Mouse (Mus musculus) midbrain, embryonic 12.5 days (tissue): Measurements from ENCODE around the gene Zcchc9. TPM values are rescaled to one million over a fixed set of nuclear protein-coding genes. Genes with fewer than 3 reads are reported as not detected.
"Not testable (repeated sequence)": the region's sequence is repeated elsewhere in the genome, so short reads cannot be mapped to it uniquely, and the experiment has no call there.

Experiments used
- ATAC-seq: fragments of 200-750 bp; cut with Nextera tagmentation; 2 replicates; pipeline ENCODE4 v1.8.0; 2017; ENCODE audit warnings: low read depth, moderate TSS enrichment, moderate library complexity; ENCODE audit not compliant: low FRiP score
- H3K27ac ChIP-seq: fragments of 300-500 bp; sonication (generic); replicated peaks from 2 replicates; pipeline ENCODE4 v1.5.1; 2016; ENCODE audit warnings: mild to moderate bottlenecking
- H3K27me3 ChIP-seq: fragments of 300-500 bp; sonication (generic); 2 replicates; pipeline ENCODE4 v1.6.1; 2016; ENCODE audit warnings: mild to moderate bottlenecking
- H3K36me3 ChIP-seq: fragments of 300-500 bp; sonication (generic); 2 replicates; pipeline ENCODE4 v1.6.1; 2016
- H3K4me1 ChIP-seq: fragments of 300-500 bp; sonication (generic); 2 replicates; pipeline ENCODE4 v1.6.1; 2016
- H3K4me2 ChIP-seq: fragments of 300-500 bp; sonication (generic); replicated peaks from 2 replicates; pipeline ENCODE4 v1.6.1; 2016; ENCODE audit warnings: mild to moderate bottlenecking, moderate library complexity
- H3K4me3 ChIP-seq: fragments of 300-500 bp; sonication (generic); 2 replicates; pipeline ENCODE4 v1.5.1; 2016; ENCODE audit warnings: mild to moderate bottlenecking
- H3K9ac ChIP-seq: fragments of 300-500 bp; sonication (generic); replicated peaks from 2 replicates; pipeline ENCODE4 v1.6.1; 2016; ENCODE audit warnings: mild to moderate bottlenecking, moderate library complexity
- H3K9me3 ChIP-seq: fragments of 300-500 bp; sonication (generic); 2 replicates; pipeline ENCODE4 v1.6.1; 2016; ENCODE audit warnings: mild to moderate bottlenecking
- WGBS: fragments of 180-500 bp; shearing (Covaris S2); methylation state at CpG from one replicate; pipeline ENCODE4 v1.1.7; 2016; 5-methylcytosine and 5-hydroxymethylcytosine counted together
- polyA plus RNA-seq: library from polyadenylated mRNA; unstranded; fragments of >200 nt; fragmentation: Nextera tagmentation; extraction: Ambion mirVana; gene quantifications from 2 replicates; pipeline ENCODE4 v1.2.1, GENCODE M21; 2016

Zcchc9 gene
- polyA plus RNA-seq, 1 experiment from 2014 or later = 26.6 TPM

DNA sequence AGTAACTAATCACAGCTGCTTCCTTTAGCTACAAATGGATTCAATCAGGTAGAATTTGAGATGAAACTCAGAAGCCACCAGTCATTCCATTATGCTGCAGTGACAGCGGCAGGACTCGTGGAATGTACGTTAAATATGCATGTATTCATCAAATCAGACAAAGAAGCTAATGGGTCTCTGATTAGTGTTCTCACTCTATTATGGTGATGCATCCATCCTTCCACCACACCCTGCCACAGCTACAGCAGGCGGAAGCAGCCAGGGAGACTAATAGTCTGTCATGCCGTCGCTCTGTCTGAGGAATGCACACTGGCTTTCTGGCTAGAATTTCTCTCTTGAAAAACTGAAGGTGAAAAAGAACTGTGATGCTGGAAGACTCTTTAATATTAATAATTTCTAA lies 11.5 kb downstream of the Zcchc9 start:
- no peaks in the 10 kb centered on the region for H3K9me3 ChIP-seq
- H3K4me3 ChIP-seq = no peak overlapping the region
- no peak for ATAC-seq
- no peak overlapping the region for H3K4me2 ChIP-seq
- no peaks in the 10 kb centered on the region for H3K4me1 ChIP-seq
- no peaks in the 10 kb centered on the region for H3K27me3 ChIP-seq
- no peak overlapping the region for H3K27ac ChIP-seq
- 86% methylated on average over 6 of the region's 6 CpGs for WGBS
- H3K9ac ChIP-seq = no peak overlapping the region
- peaks cover 61% of the 10 kb centered on the region for H3K36me3 ChIP-seq

DNA sequence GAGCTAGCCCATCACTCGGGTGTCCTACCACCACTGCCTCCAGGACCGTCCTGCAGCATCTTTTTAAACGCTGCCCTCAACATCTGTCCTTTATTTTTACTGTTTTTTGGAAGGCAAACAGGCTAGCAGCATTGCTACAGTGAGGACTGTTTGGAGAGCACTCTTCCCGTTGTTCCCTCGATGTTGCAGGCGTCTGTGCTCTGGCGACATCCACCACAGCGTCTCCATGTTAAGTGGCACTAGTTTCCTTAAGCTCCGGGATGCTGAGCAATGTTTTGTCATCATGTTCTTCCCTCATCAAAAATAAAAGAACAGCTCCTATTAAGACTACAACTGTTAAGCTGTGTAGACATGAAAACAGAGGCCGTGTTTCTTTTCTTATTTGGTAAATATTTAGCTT lies 11.9 kb downstream of the Zcchc9 start:
- Histone ChIP-seq H3K27ac (no peak overlapping the region), H3K9ac (no peak overlapping the region), H3K4me1 (no peaks in the 10 kb centered on the region), H3K27me3 (no peaks in the 10 kb centered on the region), H3K4me3 (no peak overlapping the region), H3K4me2 (no peak overlapping the region), H3K36me3 (peaks cover 57% of the 10 kb centered on the region), H3K9me3 (no peaks in the 10 kb centered on the region)
- 96% methylated on average over 10 of the region's 10 CpGs for WGBS
- no peak for ATAC-seq

DNA sequence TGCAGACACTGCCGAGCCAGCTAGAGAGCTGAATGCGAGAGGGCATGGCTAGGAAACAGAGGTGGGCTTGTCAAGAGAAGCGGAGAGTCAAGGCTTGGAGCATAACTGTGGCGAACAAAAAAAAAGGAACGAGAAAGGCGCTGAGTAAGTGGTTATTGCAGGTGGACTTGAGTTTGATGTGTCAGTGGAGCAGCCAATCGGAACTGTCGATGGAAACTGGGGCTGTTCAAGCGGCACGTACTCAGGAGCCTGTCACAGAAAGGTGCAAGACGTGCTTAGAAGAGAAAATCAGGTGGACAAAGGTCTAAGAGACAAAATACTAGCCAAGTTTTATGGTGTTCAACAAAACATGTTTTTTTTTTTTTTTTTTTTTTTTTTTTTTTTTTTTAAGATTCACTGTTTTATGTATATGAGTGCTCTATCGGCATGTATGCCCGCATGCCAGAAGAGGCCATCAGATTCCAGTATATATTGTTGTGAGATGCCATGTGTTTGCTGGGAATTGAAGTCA lies 12.5 kb downstream of the Zcchc9 start:
- H3K27me3 ChIP-seq = no peaks in the 10 kb centered on the region
- H3K27ac ChIP-seq = no peak overlapping the region
- peaks cover 51% of the 10 kb centered on the region for H3K36me3 ChIP-seq
- no peak overlapping the region for H3K9ac ChIP-seq
- no peak for ATAC-seq
- H3K4me3 ChIP-seq = no peak overlapping the region
- no peaks in the 10 kb centered on the region for H3K4me1 ChIP-seq
- H3K9me3 ChIP-seq = no peaks in the 10 kb centered on the region
- no peak overlapping the region for H3K4me2 ChIP-seq
- 95% methylated on average over 13 of the region's 13 CpGs for WGBS

DNA sequence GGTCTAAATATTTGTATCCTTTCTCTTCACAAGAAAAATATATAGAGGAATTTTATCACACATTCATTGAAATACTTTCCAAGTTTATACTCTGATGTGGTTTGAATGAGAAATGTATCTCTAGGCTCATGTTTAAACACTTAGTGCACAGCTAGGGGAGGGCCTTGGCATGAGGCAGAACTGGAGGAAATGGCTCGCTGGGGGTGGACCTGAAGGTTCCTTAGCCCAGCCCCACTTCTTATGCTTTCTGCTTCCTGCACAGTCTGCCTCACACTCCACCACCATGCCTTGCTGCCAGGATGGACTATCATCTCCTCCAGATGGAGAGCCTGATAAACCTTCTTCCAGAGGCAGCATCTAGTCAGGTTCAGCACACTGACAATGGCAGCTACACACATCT lies 15.5 kb downstream of the Zcchc9 start:
- peaks cover 27% of the 10 kb centered on the region for H3K36me3 ChIP-seq
- no peaks in the 10 kb centered on the region for H3K4me1 ChIP-seq
- WGBS = 88% methylated on average over 1 of the region's 1 CpGs
- H3K9me3 ChIP-seq = no peaks in the 10 kb centered on the region
- H3K4me3 ChIP-seq = no peak overlapping the region
- H3K27ac ChIP-seq = no peak overlapping the region
- ATAC-seq = no peak
- no peak overlapping the region for H3K9ac ChIP-seq
- H3K27me3 ChIP-seq = no peaks in the 10 kb centered on the region
- H3K4me2 ChIP-seq = no peak overlapping the region

DNA sequence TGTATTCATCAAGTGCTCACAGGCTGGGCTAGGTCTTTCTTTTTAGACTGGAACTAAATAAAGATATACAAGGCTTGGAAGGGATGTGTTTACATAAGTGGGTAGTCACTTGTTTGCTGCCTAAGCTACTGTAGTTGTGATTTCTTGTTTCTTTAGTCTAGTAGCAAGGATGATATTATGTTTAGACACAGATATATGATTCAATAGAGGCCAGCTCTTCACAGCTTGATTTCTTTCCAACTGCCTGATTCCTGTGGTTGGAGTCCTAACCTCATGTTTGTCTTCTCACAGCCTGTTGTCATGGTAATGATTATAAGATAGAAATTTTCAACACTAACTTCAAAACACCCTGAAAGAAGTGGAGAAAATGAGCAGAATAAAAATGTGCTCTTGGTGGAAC lies 27.6 kb downstream of the Zcchc9 start:
- Histone ChIP-seq H3K27ac (no peak overlapping the region), H3K4me1 (no peaks in the 10 kb centered on the region), H3K27me3 (no peaks in the 10 kb centered on the region), H3K9me3 (no peaks in the 10 kb centered on the region), H3K4me2 (no peak overlapping the region), H3K36me3 (no peaks in the 10 kb centered on the region), H3K9ac (no peak overlapping the region), H3K4me3 (no peak overlapping the region)
- no peak for ATAC-seq

DNA sequence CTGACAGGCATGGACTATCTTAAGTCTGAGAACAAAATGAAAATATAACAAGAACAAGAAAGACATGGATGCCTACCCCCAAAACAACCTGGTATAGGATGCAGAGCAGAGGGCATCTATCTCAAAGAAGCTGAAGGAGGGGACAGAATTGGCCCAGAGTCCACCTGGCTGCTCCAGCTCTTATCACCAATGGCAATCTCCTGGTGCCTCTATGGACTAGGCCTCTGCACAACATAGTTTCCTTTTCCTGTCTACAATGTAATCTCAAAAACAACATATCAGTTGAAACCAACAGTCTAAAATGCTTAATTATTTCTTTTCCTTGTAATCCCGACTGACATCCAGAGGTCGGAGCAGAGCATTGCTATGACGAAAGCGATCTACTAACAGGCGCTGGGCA lies 29.4 kb downstream of the Zcchc9 start:
- WGBS = 89% methylated on average over 5 of the region's 5 CpGs
- no peaks in the 10 kb centered on the region for H3K4me1 ChIP-seq
- H3K4me2 ChIP-seq = no peak overlapping the region
- no peak overlapping the region for H3K9ac ChIP-seq
- ATAC-seq = no peak
- no peak overlapping the region for H3K27ac ChIP-seq
- no peaks in the 10 kb centered on the region for H3K27me3 ChIP-seq
- H3K36me3 ChIP-seq = no peaks in the 10 kb centered on the region
- H3K4me3 ChIP-seq = no peak overlapping the region
- no peaks in the 10 kb centered on the region for H3K9me3 ChIP-seq

DNA sequence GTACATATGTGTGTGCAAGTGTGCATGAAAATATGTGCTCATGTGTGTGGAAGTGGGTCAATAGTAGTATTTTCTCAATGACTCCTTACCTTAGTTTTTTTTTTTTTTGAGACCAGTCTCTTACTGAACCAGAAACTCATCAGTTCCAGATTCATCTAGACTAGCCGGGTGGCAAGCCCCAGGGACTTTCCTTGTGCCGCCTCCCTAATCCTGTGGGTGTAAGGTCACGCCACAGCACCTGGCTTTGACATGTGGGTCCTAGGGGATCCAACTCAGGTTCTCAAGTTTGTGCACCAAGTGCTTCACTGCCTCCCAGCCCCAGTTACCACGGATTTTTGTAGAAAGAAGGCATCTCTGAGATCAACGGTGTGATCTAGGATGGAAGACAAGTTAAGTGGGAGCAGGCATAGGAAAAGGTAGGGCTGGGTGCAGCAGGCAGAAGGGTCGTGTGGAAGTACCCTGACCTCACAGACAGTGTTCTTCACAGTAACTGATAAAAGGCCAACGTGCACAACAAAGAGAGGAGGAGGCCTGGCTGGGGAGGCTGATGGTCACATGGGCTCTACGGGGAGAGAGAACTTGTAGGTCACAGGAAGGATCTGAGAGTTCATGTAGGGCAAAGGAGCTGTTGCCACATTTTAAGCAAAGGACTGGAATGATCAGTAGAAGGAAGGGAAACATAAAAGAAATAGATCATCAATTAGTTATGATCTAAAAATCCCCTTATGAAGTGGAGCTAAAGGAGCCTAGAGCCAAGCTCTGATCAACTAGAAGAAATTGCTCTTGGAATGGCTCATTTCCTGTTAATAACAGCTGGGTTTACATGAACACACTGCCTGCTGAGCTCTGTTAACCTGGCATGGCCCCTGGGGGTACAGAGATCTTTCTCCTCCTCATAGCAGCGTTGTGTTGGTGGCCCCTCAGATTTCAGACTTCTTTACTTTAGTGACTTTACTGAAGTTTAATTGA lies 38.5 kb downstream of the Zcchc9 start:
- no peak overlapping the region for H3K4me2 ChIP-seq
- 75% methylated on average over 9 of the region's 9 CpGs for WGBS

DNA sequence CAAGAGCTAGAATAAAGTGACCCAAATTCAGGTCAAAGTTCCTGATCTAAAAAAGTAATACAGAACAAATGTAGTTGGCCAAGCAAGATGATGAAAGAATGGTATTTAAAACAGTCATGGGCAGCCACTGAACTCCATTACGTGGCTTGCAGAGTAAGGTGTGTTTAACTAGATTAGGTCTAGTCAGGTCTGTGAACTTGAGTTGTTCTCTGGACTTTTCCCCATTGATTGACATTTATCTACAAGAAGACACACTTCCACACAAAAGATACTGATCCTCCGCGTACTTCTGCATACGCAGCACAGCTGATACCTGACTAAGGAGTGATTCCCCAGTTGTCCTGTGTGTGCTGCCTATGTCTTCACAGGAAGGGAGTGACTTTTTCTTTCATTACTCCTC lies 41.9 kb downstream of the Zcchc9 start:
- ATAC-seq = no peak
- WGBS = 93% methylated on average over 4 of the region's 4 CpGs
- H3K4me1 ChIP-seq = no peaks in the 10 kb centered on the region

More for the DNA sequence above, 38.5 kb downstream of the Zcchc9 start:
- Histone ChIP-seq H3K27ac (no peak overlapping the region), H3K9ac (no peak overlapping the region), H3K27me3 (no peaks in the 10 kb centered on the region), H3K9me3 (no peaks in the 10 kb centered on the region), H3K4me3 (no peak overlapping the region), H3K36me3 (no peaks in the 10 kb centered on the region), H3K4me1 (no peaks in the 10 kb centered on the region)
- ATAC-seq = no peak

DNA sequence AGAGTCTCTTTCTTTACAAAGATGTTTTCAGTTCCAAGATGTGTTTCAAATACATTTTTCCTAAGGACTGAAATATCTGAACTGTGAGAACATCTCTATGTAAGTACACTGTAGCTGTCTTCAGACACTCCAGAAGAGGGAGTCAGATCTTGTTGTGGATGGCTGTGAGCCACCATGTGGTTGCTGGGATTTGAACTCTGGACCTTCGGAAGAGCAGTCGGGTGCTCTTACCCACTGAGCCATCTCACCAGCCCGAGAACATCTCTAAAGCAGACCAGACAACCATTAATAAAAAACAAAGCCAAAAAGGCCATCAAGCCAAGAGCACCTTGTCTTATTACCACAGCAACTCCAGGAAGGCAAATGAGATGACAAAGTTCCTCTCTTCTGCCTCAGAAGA lies 43.9 kb downstream of the Zcchc9 start:
- H3K27ac ChIP-seq, H3K9ac ChIP-seq, H3K36me3 ChIP-seq, H3K4me2 ChIP-seq, H3K27me3 ChIP-seq, H3K4me1 ChIP-seq, H3K9me3 ChIP-seq, H3K4me3 ChIP-seq, ATAC-seq: not testable (repeated sequence)
- WGBS = 95% methylated on average over 3 of the region's 3 CpGs

More for the DNA sequence above, 41.9 kb downstream of the Zcchc9 start:
- Histone ChIP-seq H3K27ac (no peak overlapping the region), H3K36me3 (no peaks in the 10 kb centered on the region), H3K9ac (no peak overlapping the region), H3K4me3 (no peak overlapping the region), H3K27me3 (no peaks in the 10 kb centered on the region), H3K4me2 (no peak overlapping the region), H3K9me3 (no peaks in the 10 kb centered on the region)

DNA sequence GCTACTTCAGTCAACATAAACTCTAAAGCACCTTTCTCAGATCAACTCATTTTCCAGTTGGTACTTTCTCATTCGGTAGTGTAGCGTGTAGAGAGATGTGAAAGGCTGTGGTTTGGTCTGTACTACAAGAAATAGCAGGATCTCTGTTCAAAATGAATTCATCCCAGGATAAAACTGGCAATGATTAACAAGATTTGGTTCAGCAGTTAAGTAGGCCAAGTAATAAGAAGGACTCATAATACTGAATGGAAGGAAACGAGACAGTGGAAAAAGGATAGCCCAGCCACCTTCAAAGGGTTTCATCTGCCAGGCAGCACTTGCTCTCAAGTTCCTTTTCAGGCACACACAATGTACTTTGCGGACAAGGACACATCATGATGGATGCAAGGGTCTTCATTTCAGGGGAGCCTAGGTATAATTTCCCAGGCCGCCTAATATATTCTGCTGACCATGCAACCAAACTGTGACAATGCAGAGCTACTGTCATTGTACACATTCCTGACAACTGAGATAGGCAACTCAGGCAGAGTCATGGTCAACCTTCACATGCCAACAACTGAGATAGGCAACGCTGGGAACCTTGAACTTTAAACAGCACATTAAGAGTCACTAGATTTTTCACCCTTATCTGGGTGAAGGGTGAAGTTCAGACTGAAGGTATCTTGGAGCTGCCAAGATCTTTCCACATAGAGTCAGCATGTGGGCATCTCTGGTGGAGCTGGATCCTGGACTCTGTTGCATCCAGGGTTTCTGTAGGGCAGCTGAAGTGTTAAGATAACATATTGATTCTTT lies 45.7 kb downstream of the Zcchc9 start:
- no peak for ATAC-seq
- Histone ChIP-seq H3K9me3 (no peaks in the 10 kb centered on the region), H3K27ac (no peak overlapping the region), H3K36me3 (no peaks in the 10 kb centered on the region), H3K27me3 (no peaks in the 10 kb centered on the region), H3K9ac (no peak overlapping the region), H3K4me2 (no peak overlapping the region), H3K4me1 (no peaks in the 10 kb centered on the region), H3K4me3 (no peak overlapping the region)
- 95% methylated on average over 6 of the region's 6 CpGs for WGBS

DNA sequence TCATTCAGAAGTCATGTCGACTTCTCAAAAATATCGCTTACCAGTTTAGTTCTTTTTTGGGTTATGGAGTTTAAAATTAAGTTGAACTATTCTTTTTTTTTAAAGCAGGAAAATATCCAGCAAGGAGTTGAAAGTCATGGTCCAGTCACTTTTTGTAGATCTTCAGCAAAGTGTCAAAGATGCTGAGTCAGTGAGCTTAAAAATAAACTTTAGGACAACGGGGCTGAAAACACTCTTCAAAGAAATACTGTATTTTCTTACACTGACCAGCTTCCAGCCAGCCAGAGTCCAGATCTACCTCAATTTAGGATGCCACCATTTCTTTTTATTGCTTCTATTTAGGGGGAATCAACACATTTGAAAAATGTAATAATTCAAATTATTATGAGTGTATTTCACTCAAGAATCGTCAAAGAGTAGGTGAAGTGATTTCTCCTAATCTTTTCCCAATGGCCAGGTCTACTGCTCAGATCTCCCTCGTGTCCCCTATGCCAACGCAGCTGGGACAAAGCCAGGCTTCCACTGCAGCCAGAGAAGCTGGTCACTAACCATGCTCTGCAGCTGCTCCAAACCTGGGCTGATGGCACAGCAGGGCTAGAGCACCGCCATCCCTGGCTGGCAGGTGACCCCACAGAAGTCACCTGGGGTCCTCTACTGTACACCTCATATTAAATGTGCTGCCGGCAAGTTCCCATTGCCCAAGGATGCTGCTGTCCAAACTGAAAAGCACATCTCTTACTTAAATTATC lies 47.0 kb downstream of the Zcchc9 start:
- H3K27me3 ChIP-seq = no peaks in the 10 kb centered on the region
- 92% methylated on average over 8 of the region's 8 CpGs for WGBS
- no peak for ATAC-seq
- no peak overlapping the region for H3K4me2 ChIP-seq
- H3K9ac ChIP-seq = no peak overlapping the region
- H3K9me3 ChIP-seq = no peaks in the 10 kb centered on the region
- H3K27ac ChIP-seq = no peak overlapping the region
- H3K36me3 ChIP-seq = no peaks in the 10 kb centered on the region
- no peaks in the 10 kb centered on the region for H3K4me1 ChIP-seq
- H3K4me3 ChIP-seq = no peak overlapping the region

DNA sequence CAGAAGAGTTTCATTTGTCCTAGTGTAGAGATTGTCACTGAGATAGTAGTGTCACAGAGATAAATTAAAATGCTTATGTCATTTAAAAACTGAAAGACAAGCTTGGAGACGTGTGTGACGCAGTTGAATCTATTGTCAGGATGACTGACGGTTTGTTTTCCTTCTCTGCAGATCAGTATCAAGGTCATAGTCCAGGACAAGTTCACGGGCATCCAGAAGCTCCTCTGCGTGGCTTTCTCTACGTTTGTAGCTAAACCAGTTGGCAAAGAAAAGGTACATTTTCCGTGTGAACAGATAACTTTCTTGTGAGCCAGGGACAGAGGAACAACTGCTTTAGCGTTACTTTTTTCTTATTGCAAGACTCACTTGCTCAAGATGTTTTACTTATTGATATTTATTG lies 47.7 kb downstream of the Zcchc9 start:
- H3K4me3 ChIP-seq = no peak overlapping the region
- WGBS = 81% methylated on average over 8 of the region's 8 CpGs
- H3K9ac ChIP-seq = no peak overlapping the region
- no peaks in the 10 kb centered on the region for H3K4me1 ChIP-seq
- no peak overlapping the region for H3K4me2 ChIP-seq
- H3K27me3 ChIP-seq = no peaks in the 10 kb centered on the region
- no peak overlapping the region for H3K27ac ChIP-seq
- no peaks in the 10 kb centered on the region for H3K36me3 ChIP-seq
- no peak for ATAC-seq
- H3K9me3 ChIP-seq = no peaks in the 10 kb centered on the region
